Mouse (Mus musculus): Measurements from ENCODE around the gene Dyrk1b. TPM values are rescaled to one million over a fixed set of nuclear protein-coding genes. Genes with fewer than 3 reads are reported as not detected.
"Not testable (repeated sequence)": the region's sequence is repeated elsewhere in the genome, so short reads cannot be mapped to it uniquely, and the experiment has no call there.

Dyrk1b gene
- polyA plus RNA-seq (2012; rRNA removed): 2.7 and 3.6 TPM in 2 replicates
- 1.9 and 2.5 TPM in 2 replicates for polyA plus RNA-seq (2014; fragmentation: Nextera tagmentation; extraction: Ambion mirVana)

GRCm38 (mm10) chr7:28179228-28179627, at the start of gene Dyrk1b:
Dyrk1b (plus strand) TSS chr7:28179469.
- ATAC-seq (ENCODE audit: insufficient read depth): peak; percentile 83
- peak within 1 kb of the TSS; percentile 79 for H3K9ac ChIP-seq (replicated peaks)
- WGBS (ENCODE audit: insufficient replicate concordance): 1% methylated on average over 25 of the region's 25 CpGs
- TF ChIP-seq CTCF (IDR thresholded peaks at IDR 0.05; ENCODE audit: low read depth) (no peak), EP300 (IDR thresholded peaks at IDR 0.05; ENCODE audit: low read depth) (no peak)
- peaks cover 28% of the 10 kb centered on the region for H3K36me3 ChIP-seq (replicated peaks; ENCODE audit: control insufficient read depth, insufficient read depth, low read depth)
- no peaks in the 10 kb centered on the region for H3K9me3 ChIP-seq (ENCODE audit: control insufficient read depth, low read length)
- no peaks in the 10 kb centered on the region for H3K27me3 ChIP-seq (ENCODE audit: control insufficient read depth, insufficient read depth, low read length)
- H3K27ac ChIP-seq: peak within 1 kb of the TSS; percentile 83
- H3K4me3 ChIP-seq (ENCODE audit: insufficient read depth in 1 of 2, low read depth in 2 of 2, low read length in 2 of 2): peak within 1 kb of the TSS; percentile 77 to 89
- H3K4me1 ChIP-seq (replicated peaks; ENCODE audit: control insufficient read depth in 2 of 2, insufficient read depth in 2 of 2, low read length in 1 of 2): peaks cover 10 to 15% of the 10 kb centered on the region in 2 experiments
- peak; percentile 93 to 95 (median 95) for DNase-seq (ENCODE audit: low read depth in 3 of 3, low spot score in 3 of 3)
- H3K4me2 ChIP-seq (ENCODE audit: low read depth): peak within 1 kb of the TSS; percentile 97

DNA sequence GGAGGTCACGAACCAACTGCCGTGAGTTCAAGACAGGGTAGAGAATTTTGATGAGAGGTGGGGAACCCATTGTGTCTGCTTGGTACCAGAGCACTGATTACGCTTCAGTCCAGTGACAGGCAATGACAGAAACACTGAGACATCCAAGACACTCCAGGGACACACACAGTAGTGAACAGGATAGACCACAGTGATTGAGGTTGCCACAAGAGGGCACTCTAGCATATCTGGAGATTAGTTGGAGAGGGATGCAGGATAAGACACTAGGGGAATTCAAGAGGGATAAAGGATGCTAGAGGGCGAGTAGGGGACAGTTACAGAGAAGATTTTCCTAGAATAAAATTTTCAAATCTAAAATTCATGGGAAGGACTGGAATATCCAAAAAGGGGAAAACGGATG, 41.7 kb upstream of the Dyrk1b start:
- 39% methylated on average over 5 of the region's 5 CpGs for WGBS (ENCODE audit: insufficient replicate concordance)
- peak in 2 of 3 experiments; percentile 4 to 6 for DNase-seq (ENCODE audit: low read depth in 3 of 3, low spot score in 3 of 3)

DNA sequence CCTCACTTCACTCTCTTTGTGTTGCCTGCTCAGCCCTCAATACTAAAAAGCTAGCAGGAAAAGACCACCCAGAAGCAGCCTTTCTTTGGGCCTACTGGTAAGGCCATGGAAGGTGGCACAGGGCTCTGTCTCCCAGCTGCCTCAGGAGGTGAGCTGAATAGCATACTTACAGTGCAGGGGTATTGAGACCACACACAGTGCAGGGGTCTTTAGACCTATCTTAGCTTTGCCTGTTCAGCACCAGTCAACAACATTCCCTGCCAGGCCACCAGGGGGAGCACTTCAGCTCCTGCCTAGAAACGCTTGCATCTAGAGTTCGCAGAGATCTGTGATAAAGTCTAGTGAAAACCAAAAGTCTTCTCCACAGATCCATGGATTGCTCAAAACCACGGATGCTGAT, 31.0 kb upstream of the Dyrk1b start:
- WGBS (ENCODE audit: insufficient replicate concordance): 13% methylated on average over 3 of the region's 3 CpGs
- no peaks in the 10 kb centered on the region for H3K27me3 ChIP-seq (ENCODE audit: control insufficient read depth, insufficient read depth, low read length)
- TF ChIP-seq CTCF (IDR thresholded peaks at IDR 0.05; ENCODE audit: low read depth) (peak; percentile 88), EP300 (IDR thresholded peaks at IDR 0.05; ENCODE audit: low read depth) (no peak)
- no peak overlapping the region for H3K4me2 ChIP-seq (ENCODE audit: low read depth)
- no peak for ATAC-seq (ENCODE audit: insufficient read depth)
- DNase-seq (ENCODE audit: low read depth in 3 of 3, low spot score in 3 of 3): no peak
- no peak overlapping the region for H3K4me3 ChIP-seq (ENCODE audit: insufficient read depth in 1 of 2, low read depth in 2 of 2, low read length in 2 of 2)
- H3K27ac ChIP-seq: no peak overlapping the region
- no peaks in the 10 kb centered on the region for H3K4me1 ChIP-seq (replicated peaks; ENCODE audit: control insufficient read depth in 2 of 2, insufficient read depth in 2 of 2, low read length in 1 of 2)
- no peaks in the 10 kb centered on the region for H3K36me3 ChIP-seq (replicated peaks; ENCODE audit: control insufficient read depth, insufficient read depth, low read depth)
- no peak overlapping the region for H3K9ac ChIP-seq (replicated peaks)
- no peaks in the 10 kb centered on the region for H3K9me3 ChIP-seq (ENCODE audit: control insufficient read depth, low read length)

More for the DNA sequence above, 41.7 kb upstream of the Dyrk1b start:
- H3K9ac ChIP-seq (replicated peaks): no peak overlapping the region
- H3K36me3 ChIP-seq (replicated peaks; ENCODE audit: control insufficient read depth, insufficient read depth, low read depth): no peaks in the 10 kb centered on the region
- no peak overlapping the region for H3K27ac ChIP-seq
- H3K4me1 ChIP-seq (replicated peaks; ENCODE audit: control insufficient read depth in 2 of 2, insufficient read depth in 2 of 2, low read length in 1 of 2): no peaks in the 10 kb centered on the region
- no peak overlapping the region for H3K4me2 ChIP-seq (ENCODE audit: low read depth)
- no peak overlapping the region for H3K4me3 ChIP-seq (ENCODE audit: insufficient read depth in 1 of 2, low read depth in 2 of 2, low read length in 2 of 2)
- no peak for ATAC-seq (ENCODE audit: insufficient read depth)
- peak; percentile 53 for TF ChIP-seq CTCF (IDR thresholded peaks at IDR 0.05; ENCODE audit: low read depth)
- TF ChIP-seq EP300 (IDR thresholded peaks at IDR 0.05; ENCODE audit: low read depth): no peak
- H3K27me3 ChIP-seq (ENCODE audit: control insufficient read depth, insufficient read depth, low read length): no peaks in the 10 kb centered on the region
- H3K9me3 ChIP-seq (ENCODE audit: control insufficient read depth, low read length): no peaks in the 10 kb centered on the region

DNA sequence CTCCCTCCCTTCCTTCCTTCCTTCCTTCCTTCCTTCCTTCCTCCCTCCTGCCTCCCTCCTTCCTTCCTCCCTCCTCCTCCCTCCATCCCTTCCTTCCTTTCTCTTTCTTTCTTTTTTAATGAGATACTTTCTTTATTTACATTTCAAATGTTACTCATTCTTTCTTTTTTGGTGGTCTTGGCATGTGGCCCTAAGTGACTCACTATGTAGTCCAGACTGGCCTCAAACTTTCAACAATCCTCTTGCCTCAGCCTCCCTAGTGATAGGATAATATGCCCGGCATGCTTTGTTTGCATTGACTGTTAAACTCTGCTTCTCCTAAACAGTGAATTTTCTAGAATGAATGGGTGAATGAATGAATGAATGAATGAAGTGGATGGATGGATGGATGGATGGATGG, 29.4 kb upstream of the Dyrk1b start:
- Histone ChIP-seq H3K27me3 (ENCODE audit: control insufficient read depth, insufficient read depth, low read length) (no peaks in the 10 kb centered on the region), H3K9me3 (ENCODE audit: control insufficient read depth, low read length) (no peaks in the 10 kb centered on the region), H3K4me1 (replicated peaks; ENCODE audit: control insufficient read depth in 2 of 2, insufficient read depth in 2 of 2, low read length in 1 of 2) (no peaks in the 10 kb centered on the region), H3K36me3 (replicated peaks; ENCODE audit: control insufficient read depth, insufficient read depth, low read depth) (no peaks in the 10 kb centered on the region), H3K27ac (no peak overlapping the region), H3K9ac (replicated peaks) (no peak overlapping the region), H3K4me3 (ENCODE audit: insufficient read depth in 1 of 2, low read depth in 2 of 2, low read length in 2 of 2) (no peak overlapping the region), H3K4me2 (ENCODE audit: low read depth) (no peak overlapping the region)
- TF ChIP-seq CTCF (IDR thresholded peaks at IDR 0.05; ENCODE audit: low read depth) (no peak), EP300 (IDR thresholded peaks at IDR 0.05; ENCODE audit: low read depth) (no peak)
- DNase-seq (ENCODE audit: low read depth in 3 of 3, low spot score in 3 of 3): no peak
- WGBS (ENCODE audit: insufficient replicate concordance): 64% methylated on average over 1 of the region's 1 CpGs
- no peak for ATAC-seq (ENCODE audit: insufficient read depth)

GRCm38 (mm10) chr7:28151584-28152221, 27.6 kb upstream of the Dyrk1b start:
- Histone ChIP-seq H3K9me3 (ENCODE audit: control insufficient read depth, low read length) (no peaks in the 10 kb centered on the region), H3K36me3 (replicated peaks; ENCODE audit: control insufficient read depth, insufficient read depth, low read depth) (no peaks in the 10 kb centered on the region), H3K4me2 (ENCODE audit: low read depth) (no peak overlapping the region), H3K27me3 (ENCODE audit: control insufficient read depth, insufficient read depth, low read length) (no peaks in the 10 kb centered on the region), H3K4me3 (ENCODE audit: insufficient read depth in 1 of 2, low read depth in 2 of 2, low read length in 2 of 2) (no peak overlapping the region), H3K9ac (replicated peaks) (no peak overlapping the region), H3K4me1 (replicated peaks; ENCODE audit: control insufficient read depth in 2 of 2, insufficient read depth in 2 of 2, low read length in 1 of 2) (no peaks in the 10 kb centered on the region), H3K27ac (no peak overlapping the region)
- ATAC-seq (ENCODE audit: insufficient read depth) (no peak), DNase-seq (ENCODE audit: low read depth in 3 of 3, low spot score in 3 of 3) (no peak)
- TF ChIP-seq EP300 (IDR thresholded peaks at IDR 0.05; ENCODE audit: low read depth) (no peak), CTCF (IDR thresholded peaks at IDR 0.05; ENCODE audit: low read depth) (peak; percentile 68)
- WGBS (ENCODE audit: insufficient replicate concordance): 10% methylated on average over 13 of the region's 13 CpGs

- not testable (repeated sequence) for DNase-seq (ENCODE audit: low read depth in 3 of 3, low spot score in 3 of 3); H3K4me3 ChIP-seq (ENCODE audit: insufficient read depth in 1 of 2, low read depth in 2 of 2, low read length in 2 of 2); H3K4me1 ChIP-seq (replicated peaks; ENCODE audit: control insufficient read depth in 2 of 2, insufficient read depth in 2 of 2, low read length in 1 of 2); ATAC-seq (ENCODE audit: insufficient read depth); H3K36me3 ChIP-seq (replicated peaks; ENCODE audit: control insufficient read depth, insufficient read depth, low read depth); H3K27me3 ChIP-seq (ENCODE audit: control insufficient read depth, insufficient read depth, low read length); H3K9me3 ChIP-seq (ENCODE audit: control insufficient read depth, low read length); H3K4me2 ChIP-seq (ENCODE audit: low read depth); H3K27ac ChIP-seq; H3K9ac ChIP-seq (replicated peaks)
- 25% methylated on average over 5 of the region's 5 CpGs for WGBS (ENCODE audit: insufficient replicate concordance)
Measured at GRCm38 (mm10) chr7:28153595-28153994, 25.7 kb upstream of the Dyrk1b start.

All from liver, embryonic 14.5 days (tissue).